Mouse (Mus musculus) MEL-GATA-1-ER (cell line): Measurements from ENCODE around the gene Tomm6.
A peak's percentile ranks its signal among the peaks of the same experiment; 100 is the strongest.
"Not testable (repeated sequence)": the region's sequence is repeated elsewhere in the genome, so short reads cannot be mapped to it uniquely, and the experiment has no call there.

Experiments used
- DNase-seq: peaks from one replicate; pipeline ENCODE4 v3.0.0-alpha.2; 2012; ENCODE audit warnings: low read depth; ENCODE audit errors: extremely low read depth

Gene Tomm6

DNA sequence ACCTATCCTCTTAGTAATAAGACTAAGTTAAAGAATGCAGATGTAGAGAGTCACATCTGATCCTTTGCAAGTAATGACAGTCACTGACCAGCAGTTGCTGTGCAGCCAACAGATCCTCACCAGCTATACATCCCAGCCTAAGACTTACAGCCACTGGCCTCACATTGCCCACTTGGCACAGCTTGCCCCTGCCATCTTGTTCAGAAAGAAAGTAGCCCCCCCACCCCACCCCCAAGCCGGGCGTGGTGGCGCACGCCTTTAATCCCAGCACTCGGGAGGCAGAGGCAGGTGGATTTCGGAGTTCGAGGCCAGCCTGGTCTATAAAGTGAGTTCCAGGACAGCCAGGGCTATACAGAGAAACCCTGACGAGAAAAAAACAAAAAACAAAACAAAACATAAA lies 33.8 kb downstream of the Tomm6 start:
- DNase-seq: not testable (repeated sequence)

DNA sequence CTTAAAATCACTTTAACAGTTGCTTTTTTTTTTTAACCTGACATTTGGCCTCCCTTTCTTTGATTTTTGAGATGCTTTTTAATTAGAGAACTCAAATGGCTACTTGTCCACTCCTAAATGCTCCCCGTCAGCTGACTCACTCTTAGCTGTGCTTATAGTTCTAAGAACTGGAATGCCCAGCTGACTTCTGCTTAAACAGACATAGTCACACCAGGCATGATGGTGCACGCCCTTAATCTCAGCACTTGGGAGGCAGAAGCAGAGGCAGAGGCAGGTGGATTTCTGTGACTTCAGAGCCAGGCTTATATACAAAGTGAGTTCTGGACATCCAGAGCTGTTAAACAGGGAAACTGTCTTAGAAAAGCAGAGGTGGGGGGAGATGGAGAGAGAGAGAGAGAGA lies 36.2 kb downstream of the Tomm6 start:
- DNase-seq: no peak

DNA sequence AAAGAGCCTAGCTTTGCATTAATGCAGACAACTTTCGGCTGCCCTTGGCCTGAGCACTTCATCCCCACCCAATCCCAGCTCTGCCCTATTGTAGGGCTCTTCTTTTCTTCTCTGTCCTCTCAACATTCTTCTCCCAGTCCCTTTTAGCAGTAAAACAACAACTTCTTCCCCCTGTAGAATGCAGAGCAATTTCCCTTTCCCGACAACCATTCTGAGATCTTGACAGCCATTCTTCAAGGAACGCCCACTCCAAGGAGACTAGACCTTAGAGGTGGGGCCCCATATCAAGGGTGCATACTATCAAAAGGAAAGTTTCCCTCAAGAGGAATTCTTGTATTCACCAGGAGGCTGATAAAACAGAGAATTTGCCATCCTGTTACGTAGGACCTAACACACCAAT lies 39.2 kb downstream of the Tomm6 start:
- DNase-seq: no peak

DNA sequence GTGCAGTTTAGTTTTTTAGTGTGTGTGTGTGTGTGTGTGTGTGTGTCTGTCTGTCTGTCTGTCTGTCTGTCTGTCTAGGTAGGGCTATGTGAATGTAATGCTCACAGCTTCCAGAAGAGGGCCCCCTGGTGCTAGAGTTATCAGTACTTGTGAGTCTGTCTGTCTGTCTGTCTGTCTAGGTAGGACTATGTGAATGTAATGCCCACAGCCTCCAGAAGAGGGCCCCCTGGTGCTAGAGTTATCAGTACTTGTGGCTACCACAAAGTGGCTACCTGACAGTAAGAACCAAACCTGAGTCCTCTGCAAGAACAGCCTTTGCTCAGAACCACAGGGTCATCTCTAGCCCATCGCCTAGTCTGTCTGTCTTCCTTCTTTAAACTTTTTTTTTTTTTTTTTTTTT lies 41.5 kb downstream of the Tomm6 start:
- peak; percentile 63 for DNase-seq

DNA sequence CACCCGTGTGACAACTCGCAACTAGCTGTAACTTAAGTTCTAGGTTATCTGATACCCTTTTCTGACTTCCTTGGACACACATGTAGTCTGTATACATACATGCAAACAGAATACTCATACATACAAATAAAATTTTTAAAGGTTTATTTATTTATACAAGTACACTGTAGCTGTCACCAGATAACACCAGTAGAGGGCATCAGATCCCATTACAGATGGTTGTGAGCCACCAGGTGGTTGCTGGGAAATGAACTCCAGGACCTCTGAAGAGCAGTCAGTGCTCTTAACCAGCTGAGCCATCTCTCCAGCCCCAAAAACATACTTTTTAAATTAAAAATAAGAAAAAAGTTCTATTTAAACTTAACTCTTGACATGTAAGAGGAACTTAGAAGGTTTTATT lies 45.2 kb downstream of the Tomm6 start:
- DNase-seq: peak; percentile 21
